Mouse (Mus musculus) olfactory bulb, adult 2 months (tissue): Measurements from ENCODE around the gene Gm19965. TPM values are rescaled to one million over a fixed set of nuclear protein-coding genes. Genes with fewer than 3 reads are reported as not detected.

ENCODE experiments used
- H3K27ac ChIP-seq: fragments of 200-500 bp; 2 replicates; pipeline ENCODE4 v1.5.1; 2012; ENCODE audit warnings: low read depth, low read length; ENCODE audit not compliant: insufficient read depth
- H3K4me1 ChIP-seq: fragments of 200-500 bp; 2 replicates; pipeline ENCODE4 v1.6.1; 2012; ENCODE audit warnings: low read length; ENCODE audit not compliant: control insufficient read depth, insufficient read depth
- H3K4me3 ChIP-seq: fragments of 200-500 bp; 2 replicates; pipeline ENCODE4 v1.5.1; 2012; ENCODE audit warnings: mild to moderate bottlenecking, low read depth, low read length, moderate library complexity; ENCODE audit not compliant: insufficient read depth
- CTCF ChIP-seq: fragments of 200-500 bp; IDR thresholded peaks from 2 replicates; pipeline ENCODE4 v1.5.1; 2012; ENCODE audit warnings: low read depth, mild to moderate bottlenecking, low read length, moderate library complexity; ENCODE audit not compliant: insufficient read depth
- POLR2A ChIP-seq: fragments of 200-500 bp; IDR thresholded peaks from 2 replicates; pipeline ENCODE4 v1.6.1; 2012; ENCODE audit warnings: mild to moderate bottlenecking, low read depth, low read length, moderate library complexity; ENCODE audit not compliant: insufficient read depth
- whole genome bisulfite sequencing: fragments of 180-500 bp; shearing (Covaris S2); methylation state at CpG from one replicate; pipeline ENCODE4 v1.1.7; 2018; 5-methylcytosine and 5-hydroxymethylcytosine counted together
- polyA plus RNA-seq: library from polyadenylated mRNA; stranded (reverse); fragments of >200 nt; gene quantifications from 2 replicates; pipeline ENCODE4 v1.2.4, GENCODE M21; 2012; ENCODE audit warnings: low replicate concordance; ENCODE audit not compliant: missing spikeins, insufficient read depth, insufficient read length

Gm19965 gene
- not detected in 2 replicates for polyA plus RNA-seq

DNA sequence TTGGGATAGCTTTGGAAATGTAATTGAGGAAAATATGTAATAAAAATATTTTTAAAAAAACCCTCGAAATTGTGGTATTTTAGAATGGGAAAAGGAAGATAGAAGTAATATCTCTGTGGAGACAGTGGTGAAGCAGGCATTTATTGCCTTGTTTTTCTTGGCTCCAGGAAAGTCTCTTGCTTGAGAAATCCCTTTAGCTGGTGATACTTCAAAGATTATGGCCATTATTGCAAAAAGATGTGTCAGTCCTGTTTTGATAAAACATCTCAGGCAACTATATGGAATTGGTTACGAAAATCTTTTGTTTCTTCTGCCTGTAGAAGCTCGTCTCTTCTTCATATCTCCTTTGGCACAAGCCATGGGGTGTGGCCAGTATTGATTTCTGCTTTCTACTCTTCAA lies at the start of gene Gm19965:
TSS of gene Gm19965 (plus strand) at position 301 of the 400 bp plus-strand sequence.
- no peak for TF ChIP-seq POLR2A
- no peak for TF ChIP-seq CTCF

DNA sequence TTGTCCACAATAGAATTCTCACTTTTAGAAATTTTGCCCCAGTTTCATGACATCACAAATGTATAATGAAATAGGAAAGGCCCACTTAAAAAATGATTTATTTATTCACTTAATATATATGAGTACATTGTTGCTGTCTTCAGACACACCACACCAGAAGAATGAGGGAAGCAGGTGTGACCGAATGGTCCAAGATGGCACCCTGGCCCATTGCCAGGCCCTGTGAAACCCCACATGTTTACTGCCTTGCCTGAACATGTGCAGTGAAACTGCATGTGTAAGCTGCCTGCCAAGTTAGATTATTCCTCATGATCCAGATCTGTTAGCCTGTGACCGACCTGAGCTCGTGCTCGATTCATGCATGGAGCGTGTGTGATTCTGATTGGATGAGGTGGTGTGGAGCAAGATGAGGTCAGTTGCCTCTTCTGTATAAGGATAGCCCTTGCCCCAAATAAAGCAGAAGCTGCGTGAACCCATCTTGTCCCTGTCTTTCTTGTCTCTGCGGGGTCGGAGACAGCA lies 20.3 kb upstream of the Gm19965 start:
- Histone ChIP-seq H3K4me1 (no peaks in the 10 kb centered on the region), H3K4me3 (no peak overlapping the region), H3K27ac (no peak overlapping the region)
- TF ChIP-seq POLR2A (no peak), CTCF (no peak)
- 93% methylated on average over 8 of the region's 8 CpGs for WGBS

More for the DNA sequence above, at the start of gene Gm19965:
- WGBS, result 76% methylated on average over 3 of the region's 3 CpGs
- Histone ChIP-seq H3K4me1 (no peaks in the 10 kb centered on the region), H3K27ac (no peak within 1 kb of the TSS), H3K4me3 (no peak within 1 kb of the TSS)
